Mouse (Mus musculus): ENCODE measurements around the gene Zbtb48. TPM values are rescaled to one million over a fixed set of nuclear protein-coding genes. Genes with fewer than 3 reads are reported as not detected.

Gene Zbtb48
- polyA plus RNA-seq, 1 experiment: 8.6 TPM

DNA sequence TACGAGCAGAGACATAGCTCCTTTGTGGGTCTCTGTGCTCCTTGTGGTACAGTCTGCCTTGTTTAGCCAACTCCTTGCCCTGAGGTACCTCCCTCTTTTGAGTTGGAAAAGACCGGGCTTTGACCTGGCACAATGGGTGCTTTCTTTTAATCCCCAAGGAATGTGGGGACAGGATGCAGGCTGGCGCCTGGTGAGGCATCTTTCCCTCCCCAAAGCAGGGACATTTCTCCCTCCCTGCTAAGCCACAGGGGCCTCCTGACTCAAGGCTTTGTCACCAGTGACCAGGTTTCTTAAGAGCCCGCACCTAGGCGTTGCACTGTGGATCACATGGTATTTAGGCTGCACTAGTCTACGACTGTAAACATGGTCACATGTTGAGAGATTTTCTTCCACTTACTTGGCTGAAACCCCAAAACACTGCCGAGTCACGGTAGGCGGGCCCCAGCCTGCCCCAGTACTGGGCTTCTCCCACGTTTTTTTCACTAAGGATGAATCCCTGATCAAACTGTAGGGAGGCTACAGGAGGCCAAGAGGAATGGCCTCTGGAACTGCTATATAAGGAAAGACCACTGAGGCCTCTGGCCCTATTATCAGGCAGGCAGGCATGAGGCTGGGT is 17.3 kb downstream of the Zbtb48 start:
- peaks cover 64% of the 10 kb centered on the region for H3K79me2 ChIP-seq (ENCODE audit: control insufficient read depth, insufficient read depth)
- peak overlapping the region; percentile 79 for H3K4me3 ChIP-seq (ENCODE audit: insufficient read depth, poor library complexity, severe bottlenecking)
- H3K79me3 ChIP-seq (ENCODE audit: low read depth): peaks cover 47% of the 10 kb centered on the region
- H3K27me3 ChIP-seq (ENCODE audit: control insufficient read depth, insufficient read depth, insufficient read length): no peaks in the 10 kb centered on the region
- peak overlapping the region; percentile 81 for H3ac ChIP-seq (ENCODE audit: control insufficient read depth, insufficient read length, low read depth)
- TF ChIP-seq USF1 (IDR thresholded peaks at IDR 0.05; ENCODE audit: low read depth) (peak; percentile 92), MYOD1 (IDR thresholded peaks at IDR 0.05; ENCODE audit: control insufficient read depth, insufficient read length, low read depth) (no peak), MAX (IDR thresholded peaks at IDR 0.05) (peak; percentile 79), MYOG (IDR thresholded peaks at IDR 0.05; ENCODE audit: control insufficient read depth, extremely low read depth, insufficient read length) (no peak), CTCF (IDR thresholded peaks at IDR 0.05; ENCODE audit: control insufficient read depth, insufficient read depth, insufficient read length) (no peak), FOSL1 (IDR thresholded peaks at IDR 0.05; ENCODE audit: insufficient read depth, low read length, poor library complexity, severe bottlenecking) (peak; percentile 43), CEBPB (IDR thresholded peaks at IDR 0.05; ENCODE audit: low read depth) (peak; percentile 28)
- H3K36me3 ChIP-seq (ENCODE audit: control insufficient read depth, insufficient read depth): peaks cover 42% of the 10 kb centered on the region

GRCm38 (mm10) chr4:152009076-152010051 is 18.1 kb downstream of the Zbtb48 start:
- peak overlapping the region; percentile 78 for H3ac ChIP-seq (ENCODE audit: control insufficient read depth, insufficient read length, low read depth)
- peaks cover 56% of the 10 kb centered on the region for H3K79me2 ChIP-seq (ENCODE audit: control insufficient read depth, insufficient read depth)
- H3K27me3 ChIP-seq (ENCODE audit: control insufficient read depth, insufficient read depth, insufficient read length): no peaks in the 10 kb centered on the region
- peak overlapping the region; percentile 79 for H3K4me3 ChIP-seq (ENCODE audit: insufficient read depth, poor library complexity, severe bottlenecking)
- H3K36me3 ChIP-seq (ENCODE audit: control insufficient read depth, insufficient read depth): peaks cover 34% of the 10 kb centered on the region
- H3K79me3 ChIP-seq (ENCODE audit: low read depth): peaks cover 47% of the 10 kb centered on the region
- TF ChIP-seq MAX (IDR thresholded peaks at IDR 0.05) (peak; percentile 47), MYOG (IDR thresholded peaks at IDR 0.05; ENCODE audit: control insufficient read depth, extremely low read depth, insufficient read length) (no peak), MYOD1 (IDR thresholded peaks at IDR 0.05; ENCODE audit: control insufficient read depth, insufficient read length, low read depth) (peak; percentile 41)

- Histone ChIP-seq H3K79me2 (ENCODE audit: control insufficient read depth, insufficient read depth) (peaks cover 49% of the 10 kb centered on the region), H3K36me3 (ENCODE audit: control insufficient read depth, insufficient read depth) (peaks cover 27% of the 10 kb centered on the region), H3ac (ENCODE audit: control insufficient read depth, insufficient read length, low read depth) (peak within 1 kb of the TSS; percentile 78), H3K4me3 (ENCODE audit: insufficient read depth, poor library complexity, severe bottlenecking) (peak within 1 kb of the TSS; percentile 79), H3K27me3 (ENCODE audit: control insufficient read depth, insufficient read depth, insufficient read length) (no peaks in the 10 kb centered on the region), H3K79me3 (ENCODE audit: low read depth) (peaks cover 40% of the 10 kb centered on the region)
- TF ChIP-seq MYOD1 (IDR thresholded peaks at IDR 0.05; ENCODE audit: control insufficient read depth, insufficient read length, low read depth): peak; percentile 34
- TF ChIP-seq CTCF (IDR thresholded peaks at IDR 0.05; ENCODE audit: control insufficient read depth, insufficient read depth, insufficient read length): no peak
These were observed 18.8 kb downstream of the Zbtb48 start, which contains the start of gene Klhl21 for GRCm38 (mm10) chr4:152008622-152009075. Klhl21 (plus strand) TSS chr4:152008803.

DNA sequence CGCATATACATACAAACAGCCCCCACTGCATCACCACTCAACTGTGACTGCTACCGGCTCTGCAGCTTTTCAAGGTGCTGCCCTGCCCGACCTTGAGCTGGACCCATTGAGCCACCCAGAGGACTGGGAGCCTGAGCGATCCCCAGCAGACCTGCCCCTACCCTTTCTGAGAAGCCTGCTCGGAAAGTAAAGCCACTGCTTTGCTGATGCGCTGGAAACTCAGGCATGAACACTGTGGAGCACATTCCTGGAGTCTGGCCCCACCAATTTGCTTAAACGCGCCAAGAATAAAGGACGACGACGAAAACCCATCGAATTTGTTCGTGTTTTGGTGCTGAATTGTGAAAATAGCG is 19.3 kb downstream of the Zbtb48 start:
- Histone ChIP-seq H3K36me3 (ENCODE audit: control insufficient read depth, insufficient read depth) (peaks cover 24% of the 10 kb centered on the region), H3K79me2 (ENCODE audit: control insufficient read depth, insufficient read depth) (peaks cover 44% of the 10 kb centered on the region), H3K79me3 (ENCODE audit: low read depth) (peaks cover 34% of the 10 kb centered on the region), H3K27me3 (ENCODE audit: control insufficient read depth, insufficient read depth, insufficient read length) (no peaks in the 10 kb centered on the region), H3ac (ENCODE audit: control insufficient read depth, insufficient read length, low read depth) (peak overlapping the region; percentile 50), H3K4me3 (ENCODE audit: insufficient read depth, poor library complexity, severe bottlenecking) (peak overlapping the region; percentile 79)
- no peak for TF ChIP-seq CTCF (IDR thresholded peaks at IDR 0.05; ENCODE audit: control insufficient read depth, insufficient read depth, insufficient read length)
- no peak for TF ChIP-seq FOSL1 (IDR thresholded peaks at IDR 0.05; ENCODE audit: insufficient read depth, low read length, poor library complexity, severe bottlenecking)
- no peak for TF ChIP-seq MYOG (IDR thresholded peaks at IDR 0.05; ENCODE audit: control insufficient read depth, extremely low read depth, insufficient read length)
- TF ChIP-seq MAX (IDR thresholded peaks at IDR 0.05): no peak
- TF ChIP-seq CEBPB (IDR thresholded peaks at IDR 0.05; ENCODE audit: low read depth): no peak
- no peak for TF ChIP-seq MYOD1 (IDR thresholded peaks at IDR 0.05; ENCODE audit: control insufficient read depth, insufficient read length, low read depth)
- no peak for TF ChIP-seq USF1 (IDR thresholded peaks at IDR 0.05; ENCODE audit: low read depth)

- Histone ChIP-seq H3K79me2 (ENCODE audit: control insufficient read depth, insufficient read depth) (peaks cover 39% of the 10 kb centered on the region), H3K79me3 (ENCODE audit: low read depth) (peaks cover 29% of the 10 kb centered on the region), H3K27me3 (ENCODE audit: control insufficient read depth, insufficient read depth, insufficient read length) (no peaks in the 10 kb centered on the region), H3K36me3 (ENCODE audit: control insufficient read depth, insufficient read depth) (peaks cover 19% of the 10 kb centered on the region), H3K4me3 (ENCODE audit: insufficient read depth, poor library complexity, severe bottlenecking) (peak overlapping the region; percentile 79), H3ac (ENCODE audit: control insufficient read depth, insufficient read length, low read depth) (peak overlapping the region; percentile 21)
- TF ChIP-seq MYOD1 (IDR thresholded peaks at IDR 0.05; ENCODE audit: control insufficient read depth, insufficient read length, low read depth): no peak
- no peak for TF ChIP-seq USF1 (IDR thresholded peaks at IDR 0.05; ENCODE audit: low read depth)
- no peak for TF ChIP-seq MYOG (IDR thresholded peaks at IDR 0.05; ENCODE audit: control insufficient read depth, extremely low read depth, insufficient read length)
- TF ChIP-seq MAX (IDR thresholded peaks at IDR 0.05): no peak
- TF ChIP-seq CTCF (IDR thresholded peaks at IDR 0.05; ENCODE audit: control insufficient read depth, insufficient read depth, insufficient read length): no peak
- TF ChIP-seq FOSL1 (IDR thresholded peaks at IDR 0.05; ENCODE audit: insufficient read depth, low read length, poor library complexity, severe bottlenecking): no peak
- TF ChIP-seq CEBPB (IDR thresholded peaks at IDR 0.05; ENCODE audit: low read depth): no peak
These were observed 19.9 kb downstream of the Zbtb48 start for GRCm38 (mm10) chr4:152007481-152008147.

All from C2C12 (cell line).